Comparison of ENCODE assay signal across 29 mouse cellular contexts in genomic region chr10:37214656-37215055, GRCm38 (mm10).
A peak's percentile ranks its signal among the peaks of the same experiment; 100 is the strongest.
DNase-seq lines count a peak whose midpoint lies in the region; ATAC-seq and TF ChIP-seq lines count a peak whose summit lies in the region.
"Had no signal": no experiment of that assay in that cellular context is flagged by ENCODE, and none has a peak within 500 bp of the region (broad histone marks: within the 10 kb centered on the region; RNA-seq: fewer than 3 reads in every experiment).

No protein-coding gene starts in this region.

- no peak overlapping the region for H3K9ac ChIP-seq in liver, embryonic 11.5 days (ENCODE audit: low read depth, low read length)
- H3K9ac ChIP-seq in liver, embryonic 16.5 days (ENCODE audit: low read depth, low read length): no peak overlapping the region
- H3K9ac ChIP-seq in stomach, postnatal 0 days (ENCODE audit: low read length): no peak overlapping the region
- H3K9ac ChIP-seq in kidney, embryonic 16.5 days (replicated peaks; ENCODE audit: low read length): no peak overlapping the region
- no peak overlapping the region for H3K9ac ChIP-seq in hindbrain, embryonic 16.5 days (ENCODE audit: low read depth, low read length)
- H3K9ac ChIP-seq: embryonic facial prominence, embryonic 12.5 days; hindbrain, embryonic 15.5 days; lung, embryonic 14.5 days; midbrain, embryonic 12.5 days; neural tube, embryonic 13.5 days had no signal

- no peak overlapping the region for H3K4me2 ChIP-seq in liver, embryonic 11.5 days
- H3K4me2 ChIP-seq in liver, embryonic 16.5 days (ENCODE audit: low read depth, low read length): no peak overlapping the region
- H3K4me2 ChIP-seq in stomach, postnatal 0 days (replicated peaks; ENCODE audit: low read depth): no peak overlapping the region
- H3K4me2 ChIP-seq in kidney, embryonic 16.5 days (replicated peaks; ENCODE audit: low read depth, low read length): no peak overlapping the region
- no peak overlapping the region for H3K4me2 ChIP-seq in hindbrain, embryonic 16.5 days (ENCODE audit: low read length)
- H3K4me2 ChIP-seq: embryonic facial prominence, embryonic 12.5 days; hindbrain, embryonic 15.5 days; lung, embryonic 14.5 days; midbrain, embryonic 12.5 days; neural tube, embryonic 13.5 days had no signal

- H3K4me3 ChIP-seq in liver, embryonic 11.5 days (ENCODE audit: low read depth, low read length): no peak overlapping the region
- H3K4me3 ChIP-seq in liver, embryonic 16.5 days (ENCODE audit: low read depth, low read length): no peak overlapping the region
- no peak overlapping the region for H3K4me3 ChIP-seq in stomach, postnatal 0 days (ENCODE audit: low read depth, low read length)
- no peak overlapping the region for H3K4me3 ChIP-seq in kidney, embryonic 16.5 days (ENCODE audit: low read length)
- H3K4me3 ChIP-seq in hindbrain, embryonic 16.5 days (ENCODE audit: low read length): no peak overlapping the region
- H3K4me3 ChIP-seq: embryonic facial prominence, embryonic 12.5 days; gastrocnemius, adult 2 months; heart, adult 2 months; hindbrain, embryonic 10.5 days; hindbrain, embryonic 15.5 days; layer of hippocampus, adult 2 months; midbrain, embryonic 12.5 days; neural tube, embryonic 13.5 days had no signal

- TF ChIP-seq EP300 in stomach, postnatal 0 days (optimal IDR thresholded peaks at IDR 0.05): no peak

- no peaks in the 10 kb centered on the region; the same call in 1 of the 2 replicates for H3K4me1 ChIP-seq in liver, embryonic 11.5 days (replicated peaks; ENCODE audit: control insufficient read depth, insufficient read depth, low read length)
- peaks cover 5% of the 10 kb centered on the region for H3K4me1 ChIP-seq in liver, embryonic 16.5 days (ENCODE audit: control insufficient read depth, low read depth, low read length)
- H3K4me1 ChIP-seq in stomach, postnatal 0 days (replicated peaks; ENCODE audit: control insufficient read depth, insufficient read depth): no peaks in the 10 kb centered on the region
- 0 out of 2 replicates have a peak, but pooled peaks cover 2% of the 10 kb centered on the region for H3K4me1 ChIP-seq in kidney, embryonic 16.5 days (ENCODE audit: insufficient read depth, low read length)
- H3K4me1 ChIP-seq in hindbrain, embryonic 16.5 days (ENCODE audit: control insufficient read depth, insufficient read depth, low read depth, low read length): no peaks in the 10 kb centered on the region
- H3K4me1 ChIP-seq: embryonic facial prominence, embryonic 12.5 days; hindbrain, embryonic 15.5 days; midbrain, embryonic 12.5 days; neural tube, embryonic 13.5 days had no signal

- H3K27me3 ChIP-seq in liver, embryonic 11.5 days (replicated peaks; ENCODE audit: control insufficient read depth, insufficient read depth, low read length): no peaks in the 10 kb centered on the region
- no peaks in the 10 kb centered on the region for H3K27me3 ChIP-seq in liver, embryonic 16.5 days (ENCODE audit: control insufficient read depth, insufficient read depth, low read depth, low read length)
- no peaks in the 10 kb centered on the region for H3K27me3 ChIP-seq in stomach, postnatal 0 days (ENCODE audit: control insufficient read depth, insufficient read depth, low read length)
- H3K27me3 ChIP-seq in kidney, embryonic 16.5 days (ENCODE audit: insufficient read depth, low read length): no peaks in the 10 kb centered on the region
- H3K27me3 ChIP-seq in hindbrain, embryonic 16.5 days (replicated peaks; ENCODE audit: control insufficient read depth, insufficient read depth, low read length): no peaks in the 10 kb centered on the region
- H3K27me3 ChIP-seq: embryonic facial prominence, embryonic 12.5 days; hindbrain, embryonic 15.5 days; midbrain, embryonic 12.5 days; neural tube, embryonic 13.5 days; Patski had no signal

- H3K27ac ChIP-seq in liver, embryonic 11.5 days (ENCODE audit: low read depth, low read length): no peak overlapping the region
- peak overlapping the region; percentile 25; the same call in 1 of the 2 replicates for H3K27ac ChIP-seq in liver, embryonic 16.5 days (ENCODE audit: low read length)
- peak overlapping the region; percentile 35; the same call in 1 of the 2 replicates for H3K27ac ChIP-seq in stomach, postnatal 0 days (replicated peaks)
- no peak overlapping the region for H3K27ac ChIP-seq in kidney, embryonic 16.5 days (ENCODE audit: low read length)
- no peak overlapping the region for H3K27ac ChIP-seq in hindbrain, embryonic 16.5 days (ENCODE audit: low read depth, low read length)
- H3K27ac ChIP-seq: embryonic facial prominence, embryonic 12.5 days; gastrocnemius, adult 2 months; heart, adult 2 months; hindbrain, embryonic 10.5 days; hindbrain, embryonic 15.5 days; layer of hippocampus, adult 2 months; midbrain, embryonic 12.5 days; neural tube, embryonic 13.5 days had no signal

- H3K9me3 ChIP-seq in liver, embryonic 11.5 days (ENCODE audit: control insufficient read depth, low read length): no peaks in the 10 kb centered on the region
- H3K9me3 ChIP-seq in liver, embryonic 16.5 days (replicated peaks; ENCODE audit: control insufficient read depth, low read length): no peaks in the 10 kb centered on the region
- H3K9me3 ChIP-seq in stomach, postnatal 0 days (ENCODE audit: control insufficient read depth, low read length): no peaks in the 10 kb centered on the region
- H3K9me3 ChIP-seq in kidney, embryonic 16.5 days (ENCODE audit: low read length): no peaks in the 10 kb centered on the region
- H3K9me3 ChIP-seq in hindbrain, embryonic 16.5 days (ENCODE audit: control insufficient read depth, low read length): no peaks in the 10 kb centered on the region
- H3K9me3 ChIP-seq: embryonic facial prominence, embryonic 12.5 days; hindbrain, embryonic 10.5 days; hindbrain, embryonic 15.5 days; midbrain, embryonic 12.5 days; neural tube, embryonic 13.5 days had no signal

- no peak for DNase-seq in liver, embryonic 11.5 days (ENCODE audit: low spot score)
- no peak for DNase-seq in liver
- peak; percentile 50 for DNase-seq in large intestine, adult 2 months (ENCODE audit: low read depth, low spot score)
- peak; percentile 58 for DNase-seq in stomach, postnatal 0 days (ENCODE audit: low spot score)
- DNase-seq in lung, postnatal 25 days (ENCODE audit: low spot score): no peak
- DNase-seq: adrenal gland, postnatal 25 days; cerebellum, adult 11-12 months; cerebellum, adult 9-11 months; embryo, embryonic 11 days; gastrocnemius, adult 2 months; heart, adult 2 months; heart, postnatal 14 days; kidney, adult 11 months; kidney, postnatal 25 days; left cerebral cortex, postnatal 4 days; lung, embryonic 14.5 days; lung, postnatal 14 days; thymus, postnatal 4 days had no signal

- no peaks in the 10 kb centered on the region for H3K36me3 ChIP-seq in liver, embryonic 11.5 days (ENCODE audit: control insufficient read depth, insufficient read depth, low read length)
- no peaks in the 10 kb centered on the region for H3K36me3 ChIP-seq in liver, embryonic 16.5 days (ENCODE audit: control insufficient read depth, insufficient read depth)
- no peaks in the 10 kb centered on the region for H3K36me3 ChIP-seq in stomach, postnatal 0 days (ENCODE audit: control insufficient read depth, insufficient read depth, low read length)
- H3K36me3 ChIP-seq in kidney, embryonic 16.5 days (ENCODE audit: insufficient read depth, low read length): no peaks in the 10 kb centered on the region
- H3K36me3 ChIP-seq in hindbrain, embryonic 16.5 days (ENCODE audit: control insufficient read depth, insufficient read depth, low read length): no peaks in the 10 kb centered on the region
- H3K36me3 ChIP-seq: embryonic facial prominence, embryonic 12.5 days; hindbrain, embryonic 10.5 days; hindbrain, embryonic 15.5 days; midbrain, embryonic 12.5 days; neural tube, embryonic 13.5 days had no signal

- ATAC-seq in liver, embryonic 11.5 days (replicated peaks; ENCODE audit: low FRiP score): peak; percentile 25
- peak; percentile 74 for ATAC-seq in liver, embryonic 16.5 days (ENCODE audit: low read depth)
- ATAC-seq in stomach, postnatal 0 days (ENCODE audit: low FRiP score, low TSS enrichment): peak; percentile 93
- no peak for ATAC-seq in kidney, embryonic 16.5 days (ENCODE audit: low FRiP score, low TSS enrichment)
- ATAC-seq in hindbrain, embryonic 16.5 days: no peak
- ATAC-seq: forebrain, embryonic 16.5 days; Patski had no signal

- WGBS in liver, embryonic 11.5 days: 65% methylated on average over 5 of the region's 5 CpGs
- WGBS in large intestine, adult 2 months: 38% methylated on average over 5 of the region's 5 CpGs
- 61% methylated on average over 5 of the region's 5 CpGs for WGBS in liver, embryonic 16.5 days (ENCODE audit: insufficient replicate concordance)
- WGBS in stomach, postnatal 0 days: 33% methylated on average over 5 of the region's 5 CpGs
- WGBS in kidney, embryonic 16.5 days: 58% methylated on average over 5 of the region's 5 CpGs
- WGBS in hindbrain, embryonic 16.5 days: 73% methylated on average over 5 of the region's 5 CpGs

- no peak for TF ChIP-seq CTCF in stomach, postnatal 0 days (IDR thresholded peaks at IDR 0.05; ENCODE audit: low read depth)

Comparison
In these comparisons a context has a peak if more than half of its experiments do, and no peak if none do; other contexts are left out.
1. H3K27ac ChIP-seq: peak in liver, embryonic 16.5 days (single experiment) and stomach, postnatal 0 days (single experiment); none in liver, embryonic 11.5 days (single experiment), kidney, embryonic 16.5 days (single experiment) and hindbrain, embryonic 16.5 days (single experiment).
2. ATAC-seq: peak in liver, embryonic 11.5 days (single experiment), liver, embryonic 16.5 days (single experiment) and stomach, postnatal 0 days (single experiment); none in kidney, embryonic 16.5 days (single experiment) and hindbrain, embryonic 16.5 days (single experiment).
3. DNase-seq: peak in large intestine, adult 2 months (single experiment) and stomach, postnatal 0 days (single experiment); none in liver, embryonic 11.5 days (single experiment), liver (single experiment) and lung, postnatal 25 days (single experiment).